Mouse (Mus musculus) kidney, embryonic 15.5 days (tissue): ENCODE measurements around the gene Lmbrd2. TPM values are rescaled to one million over a fixed set of nuclear protein-coding genes. Genes with fewer than 3 reads are reported as not detected.
"Not testable (repeated sequence)": the region's sequence is repeated elsewhere in the genome, so short reads cannot be mapped to it uniquely, and the experiment has no call there.

Source experiments
- ATAC-seq: fragments of 200-750 bp; cut with Nextera tagmentation; replicated peaks from 2 replicates; pipeline ENCODE4 v1.8.0; 2017; ENCODE audit warnings: moderate TSS enrichment; ENCODE audit not compliant: low FRiP score
- H3K27ac ChIP-seq: fragments of 300-500 bp; sonication (generic); 2 replicates; pipeline ENCODE4 v1.5.1; 2015; ENCODE audit warnings: mild to moderate bottlenecking, inconsistent platforms
- H3K27me3 ChIP-seq: fragments of 300-500 bp; sonication (generic); 2 replicates; pipeline ENCODE4 v1.6.1; 2015; ENCODE audit warnings: inconsistent platforms
- H3K36me3 ChIP-seq: fragments of 300-500 bp; sonication (generic); 2 replicates; pipeline ENCODE4 v1.6.1; 2015; ENCODE audit warnings: inconsistent platforms
- H3K4me1 ChIP-seq: fragments of 300-500 bp; sonication (generic); 2 replicates; pipeline ENCODE4 v1.6.1; 2015; ENCODE audit warnings: inconsistent platforms
- H3K4me2 ChIP-seq: fragments of 300-500 bp; sonication (generic); 2 replicates; pipeline ENCODE4 v1.6.1; 2015; ENCODE audit warnings: moderate library complexity, mild to moderate bottlenecking, inconsistent platforms
- H3K4me3 ChIP-seq: fragments of 300-500 bp; sonication (generic); replicated peaks from 2 replicates; pipeline ENCODE4 v1.5.1; 2015; ENCODE audit warnings: mild to moderate bottlenecking, inconsistent platforms
- H3K9ac ChIP-seq: fragments of 300-500 bp; sonication (generic); 2 replicates; pipeline ENCODE4 v1.6.1; 2015; ENCODE audit warnings: mild to moderate bottlenecking, inconsistent platforms
- H3K9me3 ChIP-seq: fragments of 300-500 bp; sonication (generic); replicated peaks from 2 replicates; pipeline ENCODE4 v1.6.1; 2016; ENCODE audit warnings: inconsistent platforms
- WGBS: fragments of 180-500 bp; shearing (Covaris S2); methylation state at CpG from one replicate; pipeline ENCODE4 v1.1.7; 2015; ENCODE audit warnings: mixed read lengths; 5-methylcytosine and 5-hydroxymethylcytosine counted together
- polyA plus RNA-seq: library from polyadenylated mRNA; unstranded; fragments of >200 nt; fragmentation: Nextera tagmentation; extraction: Ambion mirVana; gene quantifications from 2 replicates; pipeline ENCODE4 v1.2.1, GENCODE M21; 2015

Lmbrd2 gene
- polyA plus RNA-seq, 1 experiment from 2014 or later: 3.7 TPM

- not testable (repeated sequence) for H3K4me1 ChIP-seq, H3K9ac ChIP-seq, H3K4me3 ChIP-seq, H3K27ac ChIP-seq, H3K27me3 ChIP-seq, H3K9me3 ChIP-seq, ATAC-seq, H3K4me2 ChIP-seq, H3K36me3 ChIP-seq
- 82% methylated on average over 4 of the region's 4 CpGs for WGBS
Observed at GRCm38 (mm10) chr15:9230917-9231316, 90.6 kb downstream of the Lmbrd2 start.

GRCm38 (mm10) chr15:9246345-9246744 is 106.0 kb downstream of the Lmbrd2 start:
- Histone ChIP-seq H3K9ac (no peak overlapping the region), H3K27ac (no peak overlapping the region), H3K27me3 (no peaks in the 10 kb centered on the region), H3K4me1 (no peaks in the 10 kb centered on the region), H3K4me3 (no peak overlapping the region), H3K9me3 (no peaks in the 10 kb centered on the region), H3K4me2 (no peak overlapping the region), H3K36me3 (no peaks in the 10 kb centered on the region)
- no peak for ATAC-seq

Other genes with a start within 250 kb of the Lmbrd2 start
- gene Ranbp3l, start 172.6 kb upstream of the Lmbrd2 start, polyA plus RNA-seq: 1.9 and 2.3 TPM in 2 replicates
- gene Nadk2, start 69.3 kb upstream of the Lmbrd2 start, polyA plus RNA-seq: 27.0 and 27.3 TPM in 2 replicates
- gene Skp2, start 14.9 kb downstream of the Lmbrd2 start, polyA plus RNA-seq: 81.1 and 81.9 TPM in 2 replicates
- 0.13 and 0.17 TPM in 2 replicates for gene Ugt3a1, start 136.3 kb downstream of the Lmbrd2 start, polyA plus RNA-seq
- 0.06 and 0.39 TPM in 2 replicates for gene Ugt3a2, start 195.0 kb downstream of the Lmbrd2 start, polyA plus RNA-seq